Mouse (Mus musculus) adrenal gland, postnatal 14 days (tissue): ENCODE data around the gene Nkrf. TPM values are rescaled to one million over a fixed set of nuclear protein-coding genes. Genes with fewer than 3 reads are reported as not detected.
A peak's percentile ranks its signal among the peaks of the same experiment; 100 is the strongest.

Experiments
- DNase-seq: peaks from one replicate; pipeline ENCODE4 v3.0.0; 2021; ENCODE audit warnings: mixed read lengths
- long read RNA-seq, 2 experiments: library from polyadenylated mRNA; stranded (forward); transcript quantifications; one replicate each; pipeline ENCODE4 v2.0.0; 2021
- total RNA-seq: library from RNA; stranded (reverse); gene quantifications from 2 replicates; pipeline ENCODE4 v1.2.3, GENCODE M21; 2021

Gene Nkrf
- 10.2 and 10.7 TPM in 2 replicates for total RNA-seq
- long read RNA-seq, experiment 1, partial matches to known transcripts, result 0 of 2 reads
- long read RNA-seq, experiment 1, other reads (novel, unspliced or antisense), result 0 of 2 reads
- long read RNA-seq, experiment 2, partial matches to known transcripts, result 0 of 3 reads
- long read RNA-seq, experiment 2, other reads (novel, unspliced or antisense), result 2 of 3 reads

DNA sequence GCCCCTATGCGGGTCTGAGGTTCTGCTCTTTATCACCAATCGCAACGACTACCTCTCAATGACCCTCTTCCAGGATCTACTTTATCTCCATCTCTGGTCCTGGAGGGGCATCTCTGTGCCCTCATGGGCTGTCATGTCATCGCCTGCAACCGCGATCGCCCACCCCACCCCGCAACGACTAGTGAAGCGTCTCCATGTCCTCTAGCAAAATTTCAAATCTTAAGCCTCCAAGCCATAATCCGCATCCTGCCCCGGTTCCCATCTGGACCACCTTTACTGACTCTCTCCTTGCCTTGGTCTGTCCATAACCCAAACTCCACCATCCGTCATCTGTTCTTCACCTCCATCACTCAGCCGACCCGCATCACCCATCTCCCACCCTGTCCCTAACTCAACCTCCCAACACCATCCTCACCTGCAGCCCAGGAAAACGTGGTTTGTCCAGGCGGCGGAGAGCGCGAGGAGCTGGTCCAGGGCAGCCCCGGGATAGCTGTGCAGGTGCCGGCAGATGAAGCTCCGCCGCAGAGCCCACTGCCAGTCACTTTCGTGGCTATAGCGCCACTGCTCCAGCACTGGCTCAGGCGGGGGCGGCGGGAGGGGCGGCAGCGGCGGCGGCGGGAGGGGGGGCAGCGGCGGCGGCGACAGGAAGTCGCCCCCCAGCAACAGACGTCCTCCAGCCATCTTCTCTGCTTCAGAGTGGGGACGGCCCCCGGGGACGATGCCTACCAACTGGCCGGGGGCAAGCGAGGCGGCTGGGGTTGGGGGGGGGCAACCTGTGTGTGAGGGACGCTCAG lies at the start of gene Nkrf:
Nkrf (minus strand) TSS at position 579 of the 794 bp plus-strand sequence.
- peak; percentile 52 for DNase-seq

DNA sequence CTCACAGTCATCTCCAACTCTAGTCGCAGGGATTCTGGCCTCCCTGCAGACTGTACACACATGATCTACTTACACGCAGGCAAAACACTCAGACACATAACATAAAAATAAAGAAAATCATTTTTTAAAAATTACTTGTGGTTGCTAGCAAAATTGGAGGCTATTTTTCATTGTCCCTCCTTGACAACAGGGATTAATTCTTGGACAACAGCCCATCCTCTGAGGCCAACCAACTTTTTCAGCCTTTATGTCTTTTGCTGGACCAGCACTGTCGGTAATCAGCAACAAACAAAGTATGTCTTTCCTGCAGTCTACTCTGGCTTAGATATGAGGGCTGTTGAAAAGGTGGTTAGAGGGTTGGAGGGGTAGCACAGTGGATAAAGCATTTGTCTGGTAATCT lies 38.4 kb upstream of the Nkrf start:
- DNase-seq, result no peak

- peak; percentile 78 for DNase-seq
Measured at GRCm38 (mm10) chrX:36939806-36940413, 37.2 kb upstream of the Nkrf start.

DNA sequence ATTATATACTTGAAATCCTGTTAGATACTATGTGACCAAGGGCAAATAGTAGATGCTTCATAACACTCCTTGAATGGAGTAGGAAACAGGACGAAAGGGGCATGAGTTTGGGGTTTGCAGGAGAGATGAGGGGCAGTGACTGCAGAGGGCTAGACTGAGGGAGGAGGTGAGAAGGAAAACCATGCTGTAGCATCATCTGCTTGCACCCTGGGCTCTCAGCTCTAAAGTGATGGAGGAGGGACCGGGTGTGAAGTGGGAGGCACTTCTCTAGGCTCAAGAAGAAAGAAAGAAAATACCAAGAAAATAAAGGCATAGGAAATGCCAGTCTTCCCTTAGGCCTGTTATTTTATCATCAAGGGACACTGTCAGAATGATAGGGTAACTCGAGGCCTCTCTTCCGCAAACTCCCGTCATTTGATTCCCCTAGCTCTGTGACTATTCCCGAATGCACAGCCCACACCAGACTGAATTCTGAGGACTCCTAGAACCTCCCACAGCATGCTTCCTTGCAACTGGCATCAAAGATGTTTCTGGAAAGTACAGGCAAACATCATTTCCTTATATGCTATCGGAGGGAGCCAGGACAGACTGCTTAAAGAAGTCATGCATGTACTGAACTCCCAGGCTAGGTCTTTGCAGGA lies 32.7 kb upstream of the Nkrf start:
- DNase-seq, result no peak

DNA sequence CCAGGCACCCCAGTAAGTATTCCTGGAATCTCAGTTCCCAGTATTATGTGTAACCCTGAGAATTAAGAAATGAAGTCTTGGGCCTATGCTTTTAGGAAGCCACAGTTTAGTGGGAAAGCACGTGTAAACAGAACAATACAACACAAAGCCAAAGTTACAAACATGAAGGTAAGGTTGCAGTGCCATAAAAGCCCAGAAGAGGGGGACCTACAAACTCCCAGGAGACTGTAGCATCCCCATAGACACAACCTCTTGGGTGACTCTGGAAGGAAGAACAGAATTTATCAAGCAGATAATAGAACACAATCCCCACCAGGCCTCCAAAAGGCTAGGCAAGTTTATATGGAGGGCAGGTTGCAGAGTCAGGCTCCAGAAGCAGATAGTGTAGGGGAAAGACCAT lies 27.9 kb upstream of the Nkrf start:
- DNase-seq, result peak; percentile 6

- no peak for DNase-seq
Measured at GRCm38 (mm10) chrX:36929694-36930093, 27.0 kb upstream of the Nkrf start.

DNA sequence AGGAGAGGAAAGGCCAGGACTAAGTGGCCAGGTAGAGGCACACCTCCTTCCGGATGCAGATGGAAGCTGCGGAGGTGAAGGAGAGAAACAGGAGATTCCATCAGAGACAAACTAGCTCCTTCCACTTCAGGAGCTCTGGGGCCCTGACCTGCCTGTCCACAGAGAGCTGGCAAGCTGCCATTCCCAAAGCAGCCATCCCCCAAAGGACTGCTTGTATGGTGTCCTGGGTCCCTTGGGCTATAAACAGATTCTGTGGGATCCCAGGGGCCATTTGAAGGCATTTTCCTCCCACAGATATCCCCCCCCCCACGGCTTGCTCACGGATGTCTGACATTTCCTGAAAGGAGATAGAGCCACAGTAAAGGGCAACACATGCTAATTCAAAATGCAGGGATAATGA lies 26.1 kb upstream of the Nkrf start:
- DNase-seq, result no peak

- no peak for DNase-seq
Measured at GRCm38 (mm10) chrX:36921346-36921745, 18.6 kb upstream of the Nkrf start.

GRCm38 (mm10) chrX:36917749-36918148 lies 15.1 kb upstream of the Nkrf start:
- no peak for DNase-seq

DNA sequence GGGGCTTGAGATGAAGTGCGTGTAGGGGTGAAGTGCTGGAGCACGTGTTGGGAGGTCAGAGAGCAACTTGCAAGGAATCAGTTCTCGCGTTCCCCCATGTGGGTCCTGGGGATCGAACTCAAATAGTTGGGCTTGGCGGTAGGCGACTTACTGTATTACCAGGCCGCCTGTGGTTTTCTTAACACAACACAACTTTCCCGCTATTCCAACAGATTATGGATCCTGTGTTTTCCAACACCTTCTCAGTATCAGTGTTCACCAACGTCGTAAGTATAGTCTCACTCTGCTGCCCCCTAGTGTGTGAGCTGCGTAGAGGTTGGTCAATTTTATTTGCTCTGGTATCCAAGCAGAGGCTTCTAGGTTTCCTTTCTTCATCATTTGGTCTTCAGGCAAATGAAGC lies 8.6 kb upstream of the Nkrf start:
- DNase-seq, result peak; percentile 65

DNA sequence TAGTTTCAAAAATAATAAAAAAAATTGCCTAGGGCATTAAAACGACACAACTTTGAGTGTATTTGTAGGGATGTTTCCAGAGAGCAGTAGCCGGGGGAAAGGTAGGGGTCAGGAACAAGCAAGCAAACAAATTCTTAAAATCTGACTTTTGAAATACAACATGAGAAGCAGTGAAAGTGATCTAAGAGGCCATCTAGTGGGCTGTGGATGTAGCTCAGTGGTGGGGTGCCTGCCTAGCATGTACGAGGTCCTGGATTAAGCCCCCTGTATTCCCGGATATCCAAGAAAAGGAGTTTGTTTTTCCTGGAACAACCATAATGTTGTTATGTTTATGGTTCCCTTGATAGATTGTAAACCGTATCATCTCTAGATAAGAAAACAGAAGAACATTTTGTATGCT lies 3.8 kb upstream of the Nkrf start:
- peak; percentile 6 for DNase-seq

GRCm38 (mm10) chrX:36903115-36903768 lies 543 bp upstream of the Nkrf start:
- peak; percentile 93 for DNase-seq

DNA sequence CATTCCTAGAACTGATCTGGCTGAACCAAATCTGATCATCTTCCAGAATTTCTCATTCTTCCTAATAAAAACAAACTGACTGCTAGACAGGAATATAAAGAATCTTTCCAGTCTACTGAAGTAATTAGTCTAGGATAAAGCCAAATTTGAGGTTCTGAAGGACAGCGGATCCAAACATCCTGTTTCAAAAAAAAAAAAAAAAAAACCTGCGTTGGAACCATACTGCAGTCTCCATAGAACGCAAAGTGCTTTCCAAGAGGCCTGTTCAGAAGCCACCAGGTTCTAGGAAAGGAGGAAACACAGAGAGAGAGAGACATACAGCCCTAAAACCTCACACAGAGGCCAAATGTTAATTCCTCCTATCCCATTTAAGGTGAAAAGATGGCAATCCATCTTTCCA lies 1.0 kb downstream of the Nkrf start:
- DNase-seq, result no peak

DNA sequence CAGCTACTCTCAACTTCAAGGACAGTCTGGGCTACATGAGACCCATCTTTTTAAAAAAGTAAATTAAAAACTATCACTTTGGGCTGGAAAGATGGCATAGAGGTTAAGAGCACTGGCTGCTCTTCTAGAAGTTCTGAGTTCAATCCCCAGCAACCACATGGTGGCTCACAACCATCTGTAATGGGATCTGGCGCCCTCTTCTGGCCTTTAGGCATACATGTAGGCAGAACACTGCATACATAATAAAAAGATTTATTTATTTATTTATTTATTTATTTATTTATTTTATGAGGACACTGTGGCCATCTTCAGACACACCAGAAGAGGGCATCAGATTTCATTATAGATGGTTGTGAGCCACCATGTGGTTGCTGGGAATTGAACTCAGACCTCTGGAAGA lies 3.8 kb downstream of the Nkrf start:
- DNase-seq, result peak; percentile 31

GRCm38 (mm10) chrX:36884719-36885118 lies 18.0 kb downstream of the Nkrf start:
- peak; percentile 29 for DNase-seq

DNA sequence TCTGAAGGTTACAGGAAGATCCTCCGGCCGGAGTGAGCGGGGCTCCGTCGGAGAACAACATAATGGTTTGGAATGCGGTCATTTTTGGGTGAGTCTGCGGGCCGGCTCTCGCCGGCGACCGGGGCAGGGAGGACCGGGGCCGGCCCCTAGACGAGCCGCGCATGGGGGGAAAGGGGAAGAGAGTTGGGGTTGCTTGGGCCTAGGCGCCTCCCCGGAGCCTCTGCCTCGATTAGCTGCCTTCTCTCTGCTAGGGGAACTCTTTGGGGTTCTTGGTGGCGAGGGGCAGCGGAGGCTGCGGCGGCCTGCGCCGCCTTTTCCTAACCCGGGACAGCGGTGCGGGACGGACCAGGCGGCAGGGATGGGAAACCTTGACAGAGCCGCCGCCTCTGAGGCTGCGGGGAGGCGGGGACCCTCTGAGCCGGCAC lies 28.0 kb downstream of the Nkrf start:
- no peak for DNase-seq

GRCm38 (mm10) chrX:36874178-36874696 lies 28.5 kb downstream of the Nkrf start:
- DNase-seq, result peak; percentile 95

GRCm38 (mm10) chrX:36873765-36874164 lies 28.9 kb downstream of the Nkrf start, which contains the start of the genes Ube2a and C330007P06Rik:
Gene Ube2a (plus strand): TSS chrX:36873900.
Gene C330007P06Rik (minus strand): TSS chrX:36874111.
- no peak for DNase-seq

- DNase-seq, result no peak
Measured at GRCm38 (mm10) chrX:36870372-36870771, 32.3 kb downstream of the Nkrf start.

- DNase-seq, result no peak
Measured at GRCm38 (mm10) chrX:36864609-36865328, 37.9 kb downstream of the Nkrf start.
